Mouse (Mus musculus) neural tube, embryonic 15.5 days (tissue): ENCODE results near the gene Sfxn1. TPM values are rescaled to one million over a fixed set of nuclear protein-coding genes. Genes with fewer than 3 reads are reported as not detected.

Experiments
- ATAC-seq: fragments of 200-750 bp; cut with Nextera tagmentation; 2 replicates; pipeline ENCODE4 v1.8.0; 2017; ENCODE audit warnings: mild to moderate bottlenecking, moderate TSS enrichment, moderate library complexity; ENCODE audit not compliant: low FRiP score
- H3K27ac ChIP-seq: fragments of 300-500 bp; sonication (generic); replicated peaks from 2 replicates; pipeline ENCODE4 v1.5.1; 2015; ENCODE audit warnings: mild to moderate bottlenecking, inconsistent platforms
- H3K27me3 ChIP-seq: fragments of 300-500 bp; sonication (generic); replicated peaks from 2 replicates; pipeline ENCODE4 v1.6.1; 2015; ENCODE audit warnings: inconsistent platforms
- H3K36me3 ChIP-seq: fragments of 300-500 bp; sonication (generic); 2 replicates; pipeline ENCODE4 v1.6.1; 2015; ENCODE audit warnings: inconsistent platforms
- H3K4me1 ChIP-seq: fragments of 300-500 bp; sonication (generic); 2 replicates; pipeline ENCODE4 v1.6.1; 2015; ENCODE audit warnings: inconsistent platforms
- H3K4me2 ChIP-seq: fragments of 300-500 bp; sonication (generic); 2 replicates; pipeline ENCODE4 v1.6.1; 2015; ENCODE audit warnings: inconsistent platforms, mild to moderate bottlenecking, moderate library complexity
- H3K4me3 ChIP-seq: fragments of 300-500 bp; sonication (generic); replicated peaks from 2 replicates; pipeline ENCODE4 v1.5.1; 2015; ENCODE audit warnings: mild to moderate bottlenecking, inconsistent platforms
- H3K9ac ChIP-seq: fragments of 300-500 bp; sonication (generic); replicated peaks from 2 replicates; pipeline ENCODE4 v1.6.1; 2015; ENCODE audit warnings: mild to moderate bottlenecking, inconsistent platforms
- H3K9me3 ChIP-seq: fragments of 300-500 bp; sonication (generic); replicated peaks from 2 replicates; pipeline ENCODE4 v1.6.1; 2016; ENCODE audit warnings: inconsistent platforms
- WGBS: fragments of 180-500 bp; shearing (Covaris S2); methylation state at CpG from one replicate; pipeline ENCODE4 v1.1.7; 2015; ENCODE audit warnings: mixed read lengths; 5-methylcytosine and 5-hydroxymethylcytosine counted together
- polyA plus RNA-seq: library from polyadenylated mRNA; unstranded; fragments of >200 nt; fragmentation: Nextera tagmentation; extraction: Ambion mirVana; gene quantifications from 2 replicates; pipeline ENCODE4 v1.2.1, GENCODE M21; 2015

Sfxn1 gene
- 73.1 and 75.6 TPM in 2 replicates for polyA plus RNA-seq

DNA sequence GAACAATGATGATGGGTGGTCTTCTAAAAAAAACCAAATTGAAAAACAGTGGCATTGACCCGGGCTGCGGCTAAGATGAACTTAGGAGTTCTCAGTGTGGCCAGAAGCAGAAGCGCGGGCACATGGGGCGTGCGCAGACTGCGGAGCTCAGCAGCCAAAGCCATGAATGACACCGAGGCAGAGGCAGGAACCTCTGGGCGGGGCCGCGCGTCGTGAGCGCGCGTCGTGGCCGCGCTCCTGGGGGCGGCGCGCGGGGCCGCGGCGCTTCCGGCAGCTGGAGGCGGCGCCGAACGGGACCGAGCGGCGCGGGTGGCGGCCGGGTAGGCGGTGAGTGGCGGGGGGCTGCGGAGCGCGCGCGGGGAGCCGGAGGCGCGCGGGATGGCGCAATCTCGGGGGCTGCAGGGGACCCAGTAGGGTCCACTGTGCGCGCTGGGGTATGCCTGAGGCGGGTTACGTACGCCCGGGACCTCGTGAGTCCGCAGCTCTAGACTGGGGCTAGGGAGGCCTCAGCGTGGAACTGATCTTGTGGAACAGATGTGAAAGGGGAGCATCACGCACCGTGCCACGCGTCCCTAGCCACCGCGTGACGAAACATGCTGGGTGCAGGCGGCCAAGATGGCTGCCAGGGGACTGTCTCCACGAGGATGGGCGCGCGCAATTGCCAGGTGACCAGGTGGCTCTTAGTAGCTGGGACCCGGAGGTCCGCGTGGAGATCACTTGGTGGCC, at the start of gene Sfxn1:
Sfxn1 (plus strand) TSS at position 264 of the 726 bp plus-strand sequence.
- no peaks in the 10 kb centered on the region for H3K36me3 ChIP-seq
- no peaks in the 10 kb centered on the region for H3K27me3 ChIP-seq
- peak within 1 kb of the TSS; percentile 75 for H3K9ac ChIP-seq
- WGBS = under 1% methylated on average over 73 of the region's 74 CpGs
- peak; percentile 92 for ATAC-seq
- H3K4me3 ChIP-seq = peak within 1 kb of the TSS; percentile 69
- peak within 1 kb of the TSS; percentile 84 for H3K27ac ChIP-seq
- no peaks in the 10 kb centered on the region for H3K9me3 ChIP-seq
- H3K4me1 ChIP-seq = peaks cover 16% of the 10 kb centered on the region
- peak within 1 kb of the TSS; percentile 73 for H3K4me2 ChIP-seq

- 60% methylated on average over 5 of the region's 5 CpGs for WGBS
- ATAC-seq = no peak
- no peaks in the 10 kb centered on the region for H3K27me3 ChIP-seq
Measured at GRCm38 (mm10) chr13:54023311-54023710, 48.4 kb upstream of the Sfxn1 start.

DNA sequence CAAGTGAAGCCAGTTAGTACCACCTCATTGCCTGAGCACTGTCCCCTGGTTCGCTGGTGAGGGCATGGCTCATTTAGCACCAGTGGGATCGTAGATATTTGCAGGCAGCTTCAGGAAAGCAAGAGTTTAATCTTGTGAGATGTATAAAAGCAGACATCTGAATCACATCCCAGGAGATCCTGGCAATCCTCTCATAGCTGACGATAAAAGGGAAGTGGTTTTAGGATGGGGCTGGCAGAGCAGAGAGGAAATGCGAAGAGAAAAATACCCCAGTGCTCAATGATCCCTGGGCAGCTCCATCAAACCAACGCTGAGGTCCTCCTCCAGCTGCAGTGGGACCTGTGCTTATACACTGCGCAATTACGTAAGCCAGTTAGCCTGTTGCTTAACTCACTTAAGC, 44.6 kb upstream of the Sfxn1 start:
- Histone ChIP-seq H3K9me3 (no peaks in the 10 kb centered on the region), H3K27me3 (no peaks in the 10 kb centered on the region), H3K27ac (peak overlapping the region; percentile 14; the same call in 1 of the 2 replicates), H3K4me3 (no peak overlapping the region), H3K9ac (no peak overlapping the region), H3K4me1 (peaks cover 7% of the 10 kb centered on the region; the same call in 1 of the 2 replicates), H3K36me3 (no peaks in the 10 kb centered on the region), H3K4me2 (0 out of 2 replicates have a peak overlapping the region, but pooled peaks have one; percentile 3)
- WGBS = 58% methylated on average over 7 of the region's 7 CpGs
- no peak for ATAC-seq

More at GRCm38 (mm10) chr13:54023311-54023710, 48.4 kb upstream of the Sfxn1 start:
- H3K9me3 ChIP-seq = no peaks in the 10 kb centered on the region
- no peak overlapping the region for H3K4me3 ChIP-seq
- H3K9ac ChIP-seq = no peak overlapping the region
- no peak overlapping the region for H3K4me2 ChIP-seq
- peaks cover 7% of the 10 kb centered on the region; the same call in 1 of the 2 replicates for H3K4me1 ChIP-seq
- H3K36me3 ChIP-seq = no peaks in the 10 kb centered on the region
- H3K27ac ChIP-seq = no peak overlapping the region

DNA sequence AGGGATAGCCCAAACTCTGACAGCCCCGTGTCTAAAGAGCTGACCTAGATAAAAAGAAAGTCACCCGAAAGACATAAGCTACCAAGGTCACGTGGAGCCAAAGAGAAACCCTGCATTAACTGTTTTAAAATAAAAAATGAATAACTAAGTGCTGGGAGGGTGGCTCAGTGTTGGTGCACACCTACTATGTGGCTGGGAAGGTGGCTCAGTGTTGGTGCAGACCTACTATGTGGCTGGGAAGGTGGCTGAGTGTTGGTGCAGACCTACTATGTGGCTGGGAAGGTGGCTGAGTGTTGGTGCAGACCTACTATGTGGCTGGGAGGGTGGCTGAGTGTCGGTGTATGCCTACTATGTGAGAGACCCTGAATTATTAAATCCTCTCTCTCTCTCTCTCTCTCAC, 38.0 kb upstream of the Sfxn1 start:
- Histone ChIP-seq H3K4me1 (no peaks in the 10 kb centered on the region), H3K36me3 (no peaks in the 10 kb centered on the region), H3K4me2 (no peak overlapping the region), H3K27me3 (no peaks in the 10 kb centered on the region), H3K27ac (no peak overlapping the region), H3K9ac (no peak overlapping the region), H3K4me3 (no peak overlapping the region), H3K9me3 (no peaks in the 10 kb centered on the region)
- WGBS = 88% methylated on average over 4 of the region's 4 CpGs
- no peak for ATAC-seq

DNA sequence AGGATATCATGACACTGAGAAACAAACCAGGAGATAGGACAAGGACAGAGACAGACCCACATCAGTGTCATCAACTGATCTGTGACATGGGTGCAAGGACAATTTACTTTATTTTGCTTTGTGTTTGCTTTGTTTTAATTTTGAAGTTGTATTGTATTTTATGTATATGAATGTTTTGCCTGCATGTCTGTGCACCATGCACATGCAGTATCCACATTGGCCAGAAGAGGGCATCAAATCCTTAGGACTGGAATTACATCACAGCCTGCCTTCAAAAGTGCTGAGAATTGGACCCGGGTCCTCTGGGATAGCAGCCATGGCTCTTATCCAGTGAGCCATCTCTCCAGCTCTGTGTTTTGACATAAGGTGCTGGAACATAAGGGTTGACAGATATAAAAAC, 36.1 kb upstream of the Sfxn1 start:
- Histone ChIP-seq H3K4me1 (no peaks in the 10 kb centered on the region), H3K27me3 (no peaks in the 10 kb centered on the region), H3K9ac (no peak overlapping the region), H3K36me3 (no peaks in the 10 kb centered on the region), H3K27ac (no peak overlapping the region), H3K4me2 (no peak overlapping the region), H3K9me3 (no peaks in the 10 kb centered on the region), H3K4me3 (no peak overlapping the region)
- no peak for ATAC-seq
- 76% methylated on average over 1 of the region's 1 CpGs for WGBS

DNA sequence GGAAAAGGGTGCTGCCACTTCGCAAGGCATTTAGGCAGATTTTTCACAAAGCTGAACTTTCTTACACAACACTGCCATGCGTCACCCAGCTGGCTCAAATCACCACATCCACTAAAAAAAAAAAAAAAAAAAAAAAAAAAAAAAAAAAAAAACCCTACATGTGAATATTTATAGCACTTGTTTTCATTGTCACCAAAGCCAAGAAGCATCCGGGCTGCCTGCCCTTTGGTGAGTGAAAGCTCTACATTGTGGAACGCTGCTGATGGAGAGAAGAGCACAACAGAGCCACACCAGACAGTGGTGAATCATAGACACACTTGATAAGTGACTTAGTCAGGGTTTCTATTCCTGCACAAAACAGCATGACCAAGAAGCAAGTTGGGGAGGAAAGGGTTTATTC, 33.7 kb upstream of the Sfxn1 start:
- WGBS = 74% methylated on average over 4 of the region's 4 CpGs
- no peaks in the 10 kb centered on the region for H3K4me1 ChIP-seq
- H3K27me3 ChIP-seq = no peaks in the 10 kb centered on the region
- H3K4me3 ChIP-seq = no peak overlapping the region
- H3K9me3 ChIP-seq = no peaks in the 10 kb centered on the region
- H3K9ac ChIP-seq = no peak overlapping the region
- H3K4me2 ChIP-seq = no peak overlapping the region
- no peaks in the 10 kb centered on the region for H3K36me3 ChIP-seq
- H3K27ac ChIP-seq = no peak overlapping the region
- no peak for ATAC-seq

GRCm38 (mm10) chr13:54040256-54040655, 31.4 kb upstream of the Sfxn1 start:
- WGBS = 95% methylated on average over 2 of the region's 2 CpGs
- ATAC-seq = no peak

DNA sequence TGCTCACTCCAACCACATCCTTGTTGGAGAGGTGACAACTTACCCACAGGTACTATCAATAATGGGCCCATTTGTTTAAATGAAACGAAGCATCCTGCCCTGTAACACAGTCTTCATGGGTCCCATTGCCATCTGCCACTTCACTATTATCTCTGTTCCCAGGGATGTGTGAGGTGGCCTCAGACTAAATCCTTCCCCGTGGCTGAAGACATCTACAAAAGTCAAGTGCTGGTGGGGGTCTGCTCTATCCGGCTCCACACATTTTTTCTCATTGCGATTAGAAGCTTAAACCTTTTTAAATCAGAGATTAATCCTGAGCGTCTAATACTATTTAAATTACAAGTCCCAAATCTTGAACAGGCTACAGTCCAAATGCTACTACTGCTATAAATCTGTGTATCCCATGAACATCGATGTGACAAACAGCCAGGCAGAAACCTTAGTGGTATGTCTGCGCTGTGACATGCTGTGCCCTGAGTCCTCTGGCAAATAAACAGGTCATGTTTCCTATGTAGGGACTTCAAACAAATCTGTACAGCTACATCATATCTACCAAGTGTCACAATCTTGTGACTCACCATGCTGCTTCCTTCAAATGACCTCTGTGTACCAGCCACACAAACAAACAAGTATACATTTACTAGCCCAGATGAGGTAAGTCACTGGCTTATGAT, 22.9 kb upstream of the Sfxn1 start:
- no peaks in the 10 kb centered on the region for H3K9me3 ChIP-seq
- peaks cover 7% of the 10 kb centered on the region for H3K27me3 ChIP-seq
- no peak overlapping the region for H3K4me2 ChIP-seq
- no peak overlapping the region for H3K27ac ChIP-seq
- no peaks in the 10 kb centered on the region for H3K36me3 ChIP-seq
- WGBS = 79% methylated on average over 7 of the region's 7 CpGs
- no peak for ATAC-seq
- no peak overlapping the region for H3K9ac ChIP-seq
- H3K4me3 ChIP-seq = no peak overlapping the region
- no peaks in the 10 kb centered on the region for H3K4me1 ChIP-seq

More at GRCm38 (mm10) chr13:54040256-54040655, 31.4 kb upstream of the Sfxn1 start:
- no peaks in the 10 kb centered on the region for H3K36me3 ChIP-seq
- H3K4me3 ChIP-seq = no peak overlapping the region
- no peaks in the 10 kb centered on the region for H3K9me3 ChIP-seq
- H3K9ac ChIP-seq = no peak overlapping the region
- no peak overlapping the region for H3K4me2 ChIP-seq
- no peak overlapping the region for H3K27ac ChIP-seq
- H3K27me3 ChIP-seq = no peaks in the 10 kb centered on the region
- no peaks in the 10 kb centered on the region for H3K4me1 ChIP-seq

DNA sequence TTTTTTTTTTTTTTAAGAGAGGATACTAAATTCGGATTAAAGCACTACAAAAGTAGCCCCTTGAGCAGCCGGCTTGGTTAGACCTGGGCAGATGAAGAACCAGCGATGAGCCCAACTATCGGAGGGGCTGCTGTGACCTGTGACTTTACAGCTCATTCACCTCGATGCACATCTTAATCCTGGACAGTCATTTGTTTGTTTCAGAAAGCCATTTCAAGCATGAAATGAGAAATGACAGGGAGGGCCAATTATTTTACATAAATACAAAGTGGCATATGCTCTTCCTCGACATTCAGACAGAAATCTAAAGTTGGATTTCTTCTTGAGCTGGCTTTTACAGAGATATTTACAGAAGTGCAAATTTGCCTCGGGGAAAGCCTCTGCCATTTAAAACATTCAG, 20.0 kb upstream of the Sfxn1 start:
- H3K9me3 ChIP-seq = no peaks in the 10 kb centered on the region
- H3K4me2 ChIP-seq = no peak overlapping the region
- WGBS = 60% methylated on average over 7 of the region's 7 CpGs
- H3K4me1 ChIP-seq = peaks cover 10% of the 10 kb centered on the region
- no peaks in the 10 kb centered on the region for H3K36me3 ChIP-seq
- H3K4me3 ChIP-seq = no peak overlapping the region
- H3K27me3 ChIP-seq = peaks cover 27% of the 10 kb centered on the region
- ATAC-seq = no peak
- H3K9ac ChIP-seq = no peak overlapping the region
- no peak overlapping the region for H3K27ac ChIP-seq

DNA sequence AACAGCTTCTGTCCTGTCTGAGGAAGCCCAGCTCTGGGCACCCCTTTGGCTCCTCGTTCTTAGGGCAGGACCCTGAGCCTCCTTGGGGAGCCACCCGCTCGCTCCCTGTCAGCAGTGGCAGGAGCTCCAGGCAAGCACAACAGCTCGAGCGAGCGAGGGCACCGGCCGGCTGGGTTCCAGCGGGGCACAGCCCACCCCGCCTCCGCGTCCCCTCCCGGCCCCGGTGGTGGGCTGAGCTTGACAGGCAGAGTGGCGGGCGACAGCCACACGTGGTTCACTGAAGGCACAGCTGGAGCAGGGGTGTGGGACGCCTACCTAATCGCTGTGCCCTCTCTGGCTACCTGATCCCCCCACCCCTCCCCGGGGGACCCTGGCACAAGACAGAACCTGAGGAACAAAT, 16.7 kb upstream of the Sfxn1 start:
- ATAC-seq = peak; percentile 72; the same call in 1 of the 2 replicates
- peak overlapping the region; percentile 54 for H3K4me3 ChIP-seq

GRCm38 (mm10) chr13:54055448-54055861, 16.2 kb upstream of the Sfxn1 start, which contains the start of gene Drd1:
Drd1 (minus strand) TSS chr13:54055705.
- Histone ChIP-seq H3K27me3 (peaks cover 32% of the 10 kb centered on the region), H3K27ac (no peak within 1 kb of the TSS), H3K4me1 (peaks cover 10% of the 10 kb centered on the region), H3K9ac (peak within 1 kb of the TSS; percentile 45), H3K9me3 (no peaks in the 10 kb centered on the region), H3K36me3 (no peaks in the 10 kb centered on the region), H3K4me2 (peak within 1 kb of the TSS; percentile 100), H3K4me3 (peak within 1 kb of the TSS; percentile 54)
- WGBS = under 1% methylated on average over 30 of the region's 31 CpGs
- ATAC-seq = peak; percentile 86

More for the DNA sequence above, 16.7 kb upstream of the Sfxn1 start:
- Histone ChIP-seq H3K27me3 (peaks cover 32% of the 10 kb centered on the region), H3K4me2 (peak overlapping the region; percentile 100), H3K4me1 (peaks cover 10% of the 10 kb centered on the region), H3K9me3 (no peaks in the 10 kb centered on the region), H3K9ac (peak overlapping the region; percentile 45), H3K36me3 (no peaks in the 10 kb centered on the region), H3K27ac (no peak overlapping the region)
- under 1% methylated on average over 20 of the region's 20 CpGs for WGBS

DNA sequence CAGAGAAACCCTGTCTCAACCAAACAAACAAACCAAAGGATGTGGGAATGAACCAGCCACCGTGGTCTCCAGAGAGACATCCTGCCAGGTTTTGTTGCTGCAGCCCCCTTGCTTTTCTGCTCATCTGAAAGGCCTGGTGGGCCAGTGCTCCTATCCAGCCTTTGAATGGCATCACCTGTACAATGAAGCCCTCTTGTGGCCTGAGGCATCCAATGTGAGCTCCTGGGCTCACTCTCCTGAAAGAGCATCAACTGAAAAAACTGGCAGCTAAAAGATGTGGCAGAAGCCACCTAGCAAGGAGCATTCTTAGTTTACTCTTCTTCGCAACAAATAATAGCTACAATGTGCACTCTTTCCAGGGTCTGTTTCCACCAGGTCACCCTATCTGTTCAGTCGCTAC, 9.6 kb upstream of the Sfxn1 start:
- H3K27ac ChIP-seq = no peak overlapping the region
- WGBS = 91% methylated on average over 3 of the region's 3 CpGs
- H3K4me3 ChIP-seq = no peak overlapping the region
- H3K36me3 ChIP-seq = no peaks in the 10 kb centered on the region
- no peaks in the 10 kb centered on the region for H3K9me3 ChIP-seq
- H3K9ac ChIP-seq = no peak overlapping the region
- no peak overlapping the region for H3K4me2 ChIP-seq
- H3K4me1 ChIP-seq = no peaks in the 10 kb centered on the region
- ATAC-seq = no peak
- peaks cover 3% of the 10 kb centered on the region; the same call in 1 of the 2 replicates for H3K27me3 ChIP-seq
